Mouse (Mus musculus) midbrain, embryonic 12.5 days (tissue): ENCODE measurements around the gene Dlg2. TPM values are rescaled to one million over a fixed set of nuclear protein-coding genes. Genes with fewer than 3 reads are reported as not detected.

ENCODE experiments used
- ATAC-seq: fragments of 200-750 bp; cut with Nextera tagmentation; 2 replicates; pipeline ENCODE4 v1.8.0; 2017; ENCODE audit warnings: low read depth, moderate TSS enrichment, moderate library complexity; ENCODE audit not compliant: low FRiP score
- H3K27ac ChIP-seq: fragments of 300-500 bp; sonication (generic); replicated peaks from 2 replicates; pipeline ENCODE4 v1.5.1; 2016; ENCODE audit warnings: mild to moderate bottlenecking
- H3K27me3 ChIP-seq: fragments of 300-500 bp; sonication (generic); 2 replicates; pipeline ENCODE4 v1.6.1; 2016; ENCODE audit warnings: mild to moderate bottlenecking
- H3K36me3 ChIP-seq: fragments of 300-500 bp; sonication (generic); 2 replicates; pipeline ENCODE4 v1.6.1; 2016
- H3K4me1 ChIP-seq: fragments of 300-500 bp; sonication (generic); 2 replicates; pipeline ENCODE4 v1.6.1; 2016
- H3K4me2 ChIP-seq: fragments of 300-500 bp; sonication (generic); replicated peaks from 2 replicates; pipeline ENCODE4 v1.6.1; 2016; ENCODE audit warnings: mild to moderate bottlenecking, moderate library complexity
- H3K4me3 ChIP-seq: fragments of 300-500 bp; sonication (generic); 2 replicates; pipeline ENCODE4 v1.5.1; 2016; ENCODE audit warnings: mild to moderate bottlenecking
- H3K9ac ChIP-seq: fragments of 300-500 bp; sonication (generic); replicated peaks from 2 replicates; pipeline ENCODE4 v1.6.1; 2016; ENCODE audit warnings: mild to moderate bottlenecking, moderate library complexity
- H3K9me3 ChIP-seq: fragments of 300-500 bp; sonication (generic); 2 replicates; pipeline ENCODE4 v1.6.1; 2016; ENCODE audit warnings: mild to moderate bottlenecking
- WGBS: fragments of 180-500 bp; shearing (Covaris S2); methylation state at CpG from one replicate; pipeline ENCODE4 v1.1.7; 2016; 5-methylcytosine and 5-hydroxymethylcytosine counted together
- polyA plus RNA-seq: library from polyadenylated mRNA; unstranded; fragments of >200 nt; fragmentation: Nextera tagmentation; extraction: Ambion mirVana; gene quantifications from 2 replicates; pipeline ENCODE4 v1.2.1, GENCODE M21; 2016

Dlg2 gene
- polyA plus RNA-seq, 1 experiment from 2014 or later = 4.2 TPM

DNA sequence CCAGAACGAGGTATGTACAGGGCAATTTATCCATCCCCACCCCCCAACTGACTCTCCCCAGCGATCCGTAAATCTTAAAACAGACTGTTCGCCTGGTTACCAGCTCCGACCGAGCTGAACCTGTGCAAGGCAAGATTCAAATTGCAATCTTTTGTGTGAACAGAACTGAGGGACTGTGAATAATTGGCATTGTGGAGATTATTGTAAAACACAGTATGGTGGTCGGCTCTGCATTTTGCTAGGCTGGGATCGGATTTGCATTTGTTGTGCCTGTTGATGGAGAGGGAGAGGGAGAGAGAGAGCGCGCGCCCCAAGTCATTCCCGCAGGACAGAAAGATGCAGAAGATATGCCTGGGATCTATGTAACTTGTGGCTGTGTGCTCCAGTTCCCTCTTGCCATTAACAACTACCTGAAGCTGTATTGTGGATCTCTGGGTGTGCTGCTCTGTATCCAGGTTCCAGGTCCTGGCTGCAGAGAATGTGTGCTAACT is 1759.1 kb downstream of the Dlg2 start:
- Histone ChIP-seq H3K9ac (peak overlapping the region; percentile 47), H3K27me3 (no peaks in the 10 kb centered on the region), H3K27ac (no peak overlapping the region), H3K36me3 (no peaks in the 10 kb centered on the region), H3K9me3 (no peaks in the 10 kb centered on the region), H3K4me2 (peak overlapping the region; percentile 59), H3K4me1 (peaks cover 18% of the 10 kb centered on the region), H3K4me3 (peak overlapping the region; percentile 42)
- WGBS = 12% methylated on average over 12 of the region's 12 CpGs
- peak; percentile 87 for ATAC-seq

DNA sequence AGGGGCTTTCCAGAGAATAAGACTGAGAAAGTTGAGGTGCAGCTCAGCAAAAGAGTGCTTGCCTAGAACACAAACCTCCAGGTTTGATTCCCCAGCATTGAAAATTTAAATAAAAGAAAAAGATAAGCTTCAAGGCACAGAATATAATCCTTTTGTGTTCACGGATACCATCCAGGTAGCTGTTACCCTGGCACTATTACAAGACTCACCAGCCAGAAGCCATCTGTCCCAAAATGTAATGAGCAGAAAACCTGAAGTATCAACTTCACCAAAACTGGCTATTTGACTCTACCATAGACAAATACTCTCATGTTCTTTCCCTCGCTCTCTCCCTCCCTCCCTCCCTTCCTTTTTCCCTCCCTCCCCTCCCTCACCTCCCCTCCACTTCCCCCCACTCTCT is 1764.4 kb downstream of the Dlg2 start:
- H3K4me2 ChIP-seq = no peak overlapping the region
- H3K9me3 ChIP-seq = no peaks in the 10 kb centered on the region
- H3K4me3 ChIP-seq = no peak overlapping the region
- ATAC-seq = no peak
- 0 out of 2 replicates have a peak, but pooled peaks cover 6% of the 10 kb centered on the region for H3K4me1 ChIP-seq
- H3K36me3 ChIP-seq = no peaks in the 10 kb centered on the region
- no peak overlapping the region for H3K9ac ChIP-seq
- WGBS = 90% methylated on average over 2 of the region's 2 CpGs
- H3K27me3 ChIP-seq = no peaks in the 10 kb centered on the region
- no peak overlapping the region for H3K27ac ChIP-seq

DNA sequence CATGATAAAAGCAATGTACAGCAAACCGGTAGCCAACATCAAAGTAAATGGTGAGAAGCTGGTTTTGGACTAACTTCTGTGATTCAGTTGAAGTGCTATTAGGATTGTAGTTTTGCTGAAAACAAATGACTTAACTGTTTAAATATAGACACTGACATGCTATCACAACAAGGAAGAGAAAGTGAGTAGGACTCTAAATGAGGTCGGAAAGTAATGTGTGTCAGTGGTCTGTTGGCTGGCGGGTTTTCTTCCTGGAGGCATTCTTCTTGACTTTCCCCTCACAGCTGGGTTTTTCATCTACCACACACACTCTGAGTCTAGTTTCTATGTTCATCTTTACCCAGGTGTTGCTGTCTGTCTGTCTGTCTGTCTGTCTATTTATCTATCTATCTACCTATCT is 1771.1 kb downstream of the Dlg2 start:
- no peak overlapping the region for H3K4me3 ChIP-seq
- no peaks in the 10 kb centered on the region for H3K9me3 ChIP-seq
- H3K4me1 ChIP-seq = no peaks in the 10 kb centered on the region
- ATAC-seq = no peak
- no peak overlapping the region for H3K27ac ChIP-seq
- no peak overlapping the region for H3K9ac ChIP-seq
- no peak overlapping the region for H3K4me2 ChIP-seq
- WGBS = 92% methylated on average over 3 of the region's 3 CpGs
- H3K27me3 ChIP-seq = no peaks in the 10 kb centered on the region
- no peaks in the 10 kb centered on the region for H3K36me3 ChIP-seq

DNA sequence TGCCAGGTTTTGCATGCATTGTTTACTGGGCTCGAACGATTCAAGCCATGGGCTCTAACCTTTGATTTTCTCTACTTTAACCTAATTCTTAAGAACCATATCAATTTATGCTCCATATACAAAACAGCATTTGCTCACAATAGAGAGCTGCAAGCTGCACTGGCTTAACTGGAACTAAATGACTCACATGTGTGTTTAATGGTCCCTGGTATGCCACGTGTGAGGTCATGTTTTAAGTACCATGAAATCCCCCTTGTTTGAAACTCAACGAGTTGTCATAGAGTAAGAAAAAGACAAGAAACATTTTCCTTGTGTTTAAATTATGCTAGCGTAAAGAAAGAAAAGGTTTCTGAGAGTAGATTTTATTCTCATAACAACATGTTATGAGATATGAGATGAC is 1772.1 kb downstream of the Dlg2 start:
- Histone ChIP-seq H3K27ac (no peak overlapping the region), H3K27me3 (no peaks in the 10 kb centered on the region), H3K4me1 (no peaks in the 10 kb centered on the region), H3K9me3 (no peaks in the 10 kb centered on the region), H3K9ac (no peak overlapping the region), H3K4me2 (no peak overlapping the region), H3K4me3 (no peak overlapping the region), H3K36me3 (no peaks in the 10 kb centered on the region)
- no peak for ATAC-seq
- whole genome bisulfite sequencing = 79% methylated on average over 5 of the region's 5 CpGs

DNA sequence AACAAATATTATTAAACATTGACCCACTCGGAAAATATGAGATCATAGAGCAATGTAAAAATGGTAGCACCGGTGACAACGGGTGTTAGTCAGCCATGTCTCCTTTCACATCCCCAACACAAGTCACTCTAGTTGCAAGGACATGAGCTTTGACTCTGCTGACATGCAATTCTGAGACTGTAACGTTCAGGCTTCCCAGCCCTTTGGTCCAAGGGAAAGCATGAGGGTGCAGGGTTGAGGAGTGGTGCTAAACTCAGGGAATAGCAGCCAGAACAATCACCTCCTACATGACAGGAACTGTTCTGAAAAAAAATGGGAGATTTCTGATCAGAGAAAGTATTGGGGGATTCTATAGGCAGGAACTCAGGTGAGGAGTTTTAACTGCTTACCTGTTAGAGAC is 1781.7 kb downstream of the Dlg2 start:
- 90% methylated on average over 4 of the region's 4 CpGs for whole genome bisulfite sequencing
- Histone ChIP-seq H3K27ac (no peak overlapping the region), H3K9me3 (no peaks in the 10 kb centered on the region)

DNA sequence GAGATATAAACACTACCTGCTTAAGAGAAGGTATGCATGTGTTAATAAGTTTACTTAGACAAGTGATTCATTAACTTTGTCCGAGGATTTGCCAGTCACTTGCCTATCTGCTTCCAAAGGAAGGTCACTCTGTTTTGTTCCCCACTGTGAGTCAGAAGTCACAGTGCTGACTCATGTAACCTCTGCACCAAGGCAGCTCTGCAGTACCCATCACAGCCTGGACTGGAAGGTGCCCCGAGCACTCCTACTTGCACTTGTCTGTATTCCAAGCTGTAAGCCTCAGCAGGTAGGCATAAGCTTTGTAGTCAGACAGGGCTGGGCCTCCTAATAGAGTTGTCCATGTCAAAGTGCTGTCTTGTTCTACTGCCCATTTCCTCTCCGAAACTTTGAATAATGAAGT is 1782.2 kb downstream of the Dlg2 start:
- Histone ChIP-seq H3K27me3 (no peaks in the 10 kb centered on the region), H3K4me2 (no peak overlapping the region), H3K4me3 (no peak overlapping the region), H3K36me3 (no peaks in the 10 kb centered on the region), H3K9ac (no peak overlapping the region), H3K9me3 (no peaks in the 10 kb centered on the region), H3K4me1 (no peaks in the 10 kb centered on the region), H3K27ac (no peak overlapping the region)
- WGBS = 78% methylated on average over 3 of the region's 3 CpGs
- ATAC-seq = no peak

More for the DNA sequence above, 1781.7 kb downstream of the Dlg2 start:
- Histone ChIP-seq H3K4me1 (no peaks in the 10 kb centered on the region), H3K27me3 (no peaks in the 10 kb centered on the region), H3K9ac (no peak overlapping the region), H3K36me3 (no peaks in the 10 kb centered on the region), H3K4me3 (no peak overlapping the region), H3K4me2 (no peak overlapping the region)
- no peak for ATAC-seq

DNA sequence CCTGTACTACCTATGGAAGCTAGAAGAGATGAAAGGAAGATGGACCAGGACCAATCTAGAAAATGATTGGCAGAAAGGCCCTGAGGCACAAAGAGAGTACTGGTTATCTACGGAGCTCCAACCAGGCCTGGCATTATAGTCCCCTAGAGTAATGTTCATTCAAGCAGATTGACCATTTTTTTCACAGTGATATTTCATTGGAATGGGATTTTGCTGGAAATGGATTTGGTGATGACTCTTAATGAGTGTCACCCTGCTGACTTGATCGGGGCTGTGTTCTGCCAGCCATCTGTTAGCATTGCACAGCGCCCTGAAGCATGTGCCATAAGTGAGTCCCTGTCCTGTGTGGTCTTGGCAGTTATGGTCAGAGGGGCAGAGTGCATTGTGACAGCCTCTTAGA is 1787.9 kb downstream of the Dlg2 start:
- Histone ChIP-seq H3K27me3 (no peaks in the 10 kb centered on the region), H3K9me3 (no peaks in the 10 kb centered on the region), H3K4me1 (no peaks in the 10 kb centered on the region), H3K4me2 (no peak overlapping the region), H3K36me3 (no peaks in the 10 kb centered on the region), H3K27ac (no peak overlapping the region), H3K9ac (no peak overlapping the region), H3K4me3 (no peak overlapping the region)
- peak; percentile 60; the same call in 1 of the 2 replicates for ATAC-seq
- 84% methylated on average over 3 of the region's 3 CpGs for WGBS

DNA sequence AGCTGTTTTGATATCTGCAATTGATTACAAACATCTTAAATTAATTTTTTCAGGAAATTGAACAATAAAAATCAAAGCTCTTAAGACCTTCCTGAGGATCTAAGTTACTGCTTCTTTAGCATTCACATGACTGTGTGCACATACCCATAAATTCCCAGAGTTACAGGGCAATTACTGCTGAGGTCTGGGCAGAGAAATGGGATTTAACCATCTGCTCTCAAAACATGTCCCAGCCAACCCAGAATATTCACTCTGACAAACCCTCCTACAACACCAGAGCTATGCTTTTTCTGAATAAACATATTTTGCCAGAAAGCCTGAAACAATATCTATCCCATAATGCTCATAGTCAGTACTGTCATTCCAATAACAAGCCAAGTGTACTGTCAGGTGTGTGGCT is 1788.5 kb downstream of the Dlg2 start:
- no peak for ATAC-seq
- Histone ChIP-seq H3K27ac (no peak overlapping the region), H3K27me3 (no peaks in the 10 kb centered on the region), H3K4me3 (no peak overlapping the region), H3K9me3 (no peaks in the 10 kb centered on the region), H3K4me2 (no peak overlapping the region), H3K36me3 (no peaks in the 10 kb centered on the region), H3K9ac (no peak overlapping the region), H3K4me1 (no peaks in the 10 kb centered on the region)

DNA sequence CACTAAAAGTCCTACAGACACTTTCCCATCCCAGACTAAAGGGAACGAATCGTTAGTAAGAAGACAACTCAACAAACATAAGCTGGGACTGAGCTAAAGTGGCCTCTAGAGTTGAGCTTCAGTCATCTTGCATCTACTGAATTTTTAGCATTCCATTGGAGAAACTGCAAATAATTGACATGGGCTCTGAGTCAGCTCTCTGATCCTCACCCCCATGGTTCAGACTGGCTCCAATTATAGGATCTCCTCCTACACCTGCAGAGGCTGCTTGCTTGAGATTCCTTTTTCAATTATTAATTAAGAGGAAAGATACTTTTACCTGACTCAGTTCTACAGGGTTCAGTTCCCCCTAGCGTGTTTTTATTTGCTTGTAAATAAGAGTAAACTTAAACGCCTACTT is 1798.9 kb downstream of the Dlg2 start:
- 80% methylated on average over 4 of the region's 4 CpGs for WGBS
- Histone ChIP-seq H3K9ac (no peak overlapping the region), H3K4me3 (no peak overlapping the region), H3K27me3 (no peaks in the 10 kb centered on the region), H3K4me1 (no peaks in the 10 kb centered on the region), H3K4me2 (no peak overlapping the region), H3K27ac (no peak overlapping the region), H3K36me3 (no peaks in the 10 kb centered on the region), H3K9me3 (no peaks in the 10 kb centered on the region)
- ATAC-seq = no peak

DNA sequence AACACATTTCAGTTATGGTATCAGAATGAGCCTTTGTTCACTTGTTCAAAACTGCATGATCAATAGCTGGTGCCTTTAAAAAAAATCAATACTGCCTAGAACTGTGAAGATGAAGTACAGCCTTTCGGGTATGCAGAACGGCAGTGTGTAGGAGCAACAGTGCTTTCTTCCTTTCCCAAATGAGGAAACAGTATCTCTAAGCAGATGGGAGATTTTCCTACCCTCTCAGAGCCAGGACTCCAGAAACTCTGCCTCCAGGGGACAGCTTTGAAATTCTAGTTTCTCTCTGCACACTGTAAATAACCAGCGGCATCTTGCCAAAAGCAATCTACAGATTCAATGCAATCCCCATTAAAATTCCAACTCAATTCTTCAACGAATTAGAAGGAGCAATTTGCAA is 1801.2 kb downstream of the Dlg2 start:
- no peak overlapping the region for H3K4me2 ChIP-seq
- H3K4me1 ChIP-seq = no peaks in the 10 kb centered on the region
- H3K9ac ChIP-seq = no peak overlapping the region
- H3K27ac ChIP-seq = no peak overlapping the region
- 69% methylated on average over 4 of the region's 4 CpGs for WGBS
- H3K27me3 ChIP-seq = no peaks in the 10 kb centered on the region
- H3K36me3 ChIP-seq = no peaks in the 10 kb centered on the region
- H3K9me3 ChIP-seq = no peaks in the 10 kb centered on the region
- ATAC-seq = no peak
- no peak overlapping the region for H3K4me3 ChIP-seq

DNA sequence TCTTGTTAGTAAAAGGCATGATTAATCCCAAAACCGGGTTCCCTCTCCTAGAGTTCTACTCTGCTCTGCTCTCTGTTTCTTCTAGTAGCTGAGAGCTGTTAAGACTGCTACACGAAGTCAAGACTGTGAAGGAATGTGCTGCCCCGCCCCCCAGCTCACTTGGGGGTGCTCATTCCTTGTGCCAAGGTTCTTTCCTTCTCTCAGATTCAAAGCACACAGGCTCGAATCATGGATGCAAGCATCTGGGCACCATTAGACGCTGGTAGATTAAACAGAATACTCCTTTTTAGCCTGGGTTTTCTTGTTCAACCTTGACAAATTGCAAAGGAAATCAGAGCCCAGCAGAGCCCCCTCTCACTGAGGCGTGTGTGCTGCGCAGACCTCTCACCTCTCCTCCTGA is 1804.5 kb downstream of the Dlg2 start:
- Histone ChIP-seq H3K9me3 (no peaks in the 10 kb centered on the region), H3K4me1 (no peaks in the 10 kb centered on the region), H3K27me3 (no peaks in the 10 kb centered on the region), H3K27ac (no peak overlapping the region), H3K4me2 (no peak overlapping the region), H3K36me3 (no peaks in the 10 kb centered on the region), H3K4me3 (no peak overlapping the region), H3K9ac (no peak overlapping the region)
- no peak; the same call in 1 of the 2 replicates for ATAC-seq
- 39% methylated on average over 7 of the region's 7 CpGs for WGBS

DNA sequence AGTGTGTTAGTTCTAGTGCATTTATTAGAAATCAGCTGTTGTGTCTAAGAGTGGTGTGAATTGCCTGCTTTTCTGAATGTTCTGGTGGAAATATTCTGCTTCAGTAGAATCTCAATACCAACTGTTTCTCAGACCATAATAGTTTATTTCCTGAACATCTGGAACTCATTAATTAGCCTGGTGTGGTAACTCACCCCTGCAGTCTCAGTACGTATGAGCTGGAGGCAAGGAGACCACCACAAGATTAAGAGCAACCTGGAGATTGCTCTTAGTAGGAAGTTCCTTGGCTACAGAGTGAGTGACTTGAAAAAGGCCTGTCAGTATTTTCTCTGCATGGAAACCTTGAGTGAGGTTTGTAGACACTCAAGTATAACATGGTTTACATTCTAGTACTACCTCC is 1810.6 kb downstream of the Dlg2 start:
- Histone ChIP-seq H3K4me1 (no peaks in the 10 kb centered on the region), H3K27me3 (no peaks in the 10 kb centered on the region), H3K4me2 (no peak overlapping the region), H3K4me3 (no peak overlapping the region), H3K9ac (no peak overlapping the region), H3K9me3 (no peaks in the 10 kb centered on the region), H3K36me3 (no peaks in the 10 kb centered on the region), H3K27ac (no peak overlapping the region)
- ATAC-seq = no peak
- 66% methylated on average over 1 of the region's 1 CpGs for WGBS

DNA sequence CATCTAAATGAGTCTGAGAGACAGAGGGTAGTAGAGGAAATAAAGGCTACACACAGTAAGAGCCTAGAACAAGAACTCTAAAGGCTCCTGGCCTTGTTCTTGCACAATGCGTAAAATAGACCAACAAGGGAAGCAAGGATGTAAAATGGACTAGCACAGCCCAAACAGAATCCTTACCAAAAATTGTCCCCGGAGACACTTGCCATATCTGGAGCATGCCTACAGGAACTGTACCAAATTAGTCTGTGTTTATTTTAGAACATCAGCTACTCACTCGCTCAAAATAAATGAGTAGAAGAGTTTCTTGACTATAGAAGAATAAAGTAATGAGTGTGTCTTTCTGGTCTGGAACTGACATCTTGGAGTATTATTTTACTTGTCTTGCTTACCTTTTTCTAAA is 1812.3 kb downstream of the Dlg2 start:
- Histone ChIP-seq H3K4me2 (no peak overlapping the region), H3K4me1 (no peaks in the 10 kb centered on the region), H3K27ac (no peak overlapping the region), H3K36me3 (no peaks in the 10 kb centered on the region), H3K4me3 (no peak overlapping the region), H3K9me3 (no peaks in the 10 kb centered on the region), H3K9ac (no peak overlapping the region), H3K27me3 (no peaks in the 10 kb centered on the region)
- WGBS = 89% methylated on average over 3 of the region's 3 CpGs
- no peak for ATAC-seq
